Mouse (Mus musculus) CH12.LX (cell line): ENCODE measurements around the gene Btbd9. TPM values are rescaled to one million over a fixed set of nuclear protein-coding genes. Genes with fewer than 3 reads are reported as not detected.
A peak's percentile ranks its signal among the peaks of the same experiment; 100 is the strongest.

Experiments
- DNase-seq: peaks from one replicate; pipeline ENCODE4 v3.0.0-alpha.2; 2013; ENCODE audit errors: extremely low read depth
- H3K27ac ChIP-seq: 2 replicates; pipeline ENCODE4 v1.5.1; 2012; ENCODE audit warnings: low read depth, mild to moderate bottlenecking, control low read depth, moderate library complexity; ENCODE audit not compliant: insufficient read depth
- H3K27me3 ChIP-seq: replicated peaks from 2 replicates; pipeline ENCODE3; 2012; ENCODE audit warnings: inconsistent platforms
- H3K36me3 ChIP-seq, 2 experiments: replicated peaks in 1 of 2; 2 replicates each; pipeline versions ENCODE3 to v1.6.1; 2012; ENCODE audit warnings: inconsistent platforms in 1 of 2, low read length in 1 of 2, mild to moderate bottlenecking in 1 of 2, mixed read lengths in 1 of 2, moderate library complexity in 1 of 2; ENCODE audit not compliant: control insufficient read depth in 1 of 2, insufficient read depth in 1 of 2
- H3K4me1 ChIP-seq, 2 experiments: 2 replicates each; pipeline ENCODE4 v1.6.1; 2012; ENCODE audit warnings: inconsistent platforms in 1 of 2, moderate library complexity in 1 of 2; ENCODE audit not compliant: insufficient read depth in 2 of 2, control insufficient read depth in 1 of 2
- H3K4me2 ChIP-seq: 2 replicates; pipeline ENCODE4 v1.6.1; 2012; ENCODE audit warnings: low read depth, mild to moderate bottlenecking, control low read depth; ENCODE audit not compliant: poor library complexity, insufficient read depth, severe bottlenecking
- H3K4me3 ChIP-seq, 3 experiments: fragments of 150-350 bp in 1 of 3; sonication (generic) in 1 of 3; replicated peaks in 1 of 3; 2 replicates each; pipeline versions ENCODE3 to v1.5.1; 2011 to 2012; ENCODE audit warnings: low read depth in 2 of 3, low read length in 2 of 3, mild to moderate bottlenecking in 2 of 3, moderate library complexity in 2 of 3, control low read depth in 1 of 3, improper control_type of control experiment in 1 of 3, inconsistent platforms in 1 of 3, mixed read lengths in 1 of 3; ENCODE audit not compliant: poor library complexity in 1 of 3
- H3K79me2 ChIP-seq: replicated peaks from 2 replicates; pipeline ENCODE4 v1.6.1; 2012; ENCODE audit warnings: mild to moderate bottlenecking, moderate library complexity; ENCODE audit not compliant: control insufficient read depth, poor library complexity, insufficient read depth, severe bottlenecking; ENCODE audit errors: extremely low read depth
- H3K9ac ChIP-seq: 2 replicates; pipeline ENCODE4 v1.6.1; 2012; ENCODE audit warnings: low read depth, mild to moderate bottlenecking, control low read depth, moderate library complexity; ENCODE audit not compliant: insufficient read depth
- H3K9me3 ChIP-seq: replicated peaks from 2 replicates; pipeline ENCODE3; 2012; ENCODE audit warnings: low read length, inconsistent platforms, mixed read lengths
- CHD2 ChIP-seq: IDR thresholded peaks from 2 replicates; pipeline ENCODE4 v1.6.1; 2011; ENCODE audit warnings: low read length, improper control_type of control experiment
- CTCF ChIP-seq, 2 experiments: IDR thresholded peaks in 1 of 2; conservative IDR thresholded peaks in 1 of 2; 2 replicates each; pipeline ENCODE4 v1.5.1; 2011 to 2012; ENCODE audit warnings: low read depth in 2 of 2, low read length in 2 of 2, improper control_type of control experiment in 1 of 2, inconsistent platforms in 1 of 2, mild to moderate bottlenecking in 1 of 2, moderate library complexity in 1 of 2
- ETS1 ChIP-seq: conservative IDR thresholded peaks from 2 replicates; pipeline ENCODE4 v1.6.1; 2012; ENCODE audit warnings: low read depth, mild to moderate bottlenecking, inconsistent platforms, low read length, improper control_type of control experiment, moderate library complexity
- JUN ChIP-seq: IDR thresholded peaks from 2 replicates; pipeline ENCODE4 v1.6.1; 2011; ENCODE audit warnings: low read depth, mild to moderate bottlenecking, low read length, improper control_type of control experiment, moderate library complexity; ENCODE audit not compliant: insufficient read depth
- MYC ChIP-seq: IDR thresholded peaks from 2 replicates; pipeline ENCODE4 v1.6.1; 2011; ENCODE audit warnings: low read depth, mild to moderate bottlenecking, improper control_type of control experiment, low read length
- RAD21 ChIP-seq: IDR thresholded peaks from 2 replicates; pipeline ENCODE4 v1.6.1; 2011; ENCODE audit warnings: low read depth, mild to moderate bottlenecking, low read length, improper control_type of control experiment, moderate library complexity
- SIN3A ChIP-seq: IDR thresholded peaks from 2 replicates; pipeline ENCODE4 v1.6.1; 2012; ENCODE audit warnings: low read length, improper control_type of control experiment, inconsistent platforms
- SMC3 ChIP-seq: IDR thresholded peaks from 2 replicates; pipeline ENCODE4 v1.6.1; 2011; ENCODE audit warnings: low read depth, low read length, improper control_type of control experiment
- UBTF ChIP-seq: IDR thresholded peaks from 2 replicates; pipeline ENCODE4 v1.6.1; 2012; ENCODE audit warnings: low read depth, mild to moderate bottlenecking, inconsistent platforms, low read length, improper control_type of control experiment, moderate library complexity
- USF1 ChIP-seq: IDR thresholded peaks from 2 replicates; pipeline ENCODE4 v1.6.1; 2014; ENCODE audit warnings: low read depth, mild to moderate bottlenecking, inconsistent platforms, low read length, improper control_type of control experiment
- dilution Hi-C: fragments of 300-500 bp; cut with MboI; formaldehyde crosslinking; loops from 2 replicates; pipeline ENCODE4 v1.14.3; 2020; ENCODE audit warnings: low sequenced_read_pairs; ENCODE audit not compliant: extremely low pct_unique_long_range_greater_than_20kb, extremely low pct_ligation_motif_present
- in situ Hi-C: fragments of 300-500 bp; cut with MboI; formaldehyde crosslinking; loops from 3 replicates; pipeline ENCODE4 v1.14.3; 2019; ENCODE audit warnings: low sequenced_read_pairs, low pct_ligation_motif_present, low pct_unique_long_range_greater_than_20kb, mixed read lengths
- polyA plus RNA-seq: library from polyadenylated mRNA; unstranded; fragments of >175 nt; gene quantifications from 2 replicates; pipeline ENCODE4 v1.2.1, GENCODE M21; 2012; ENCODE audit warnings: low read depth; ENCODE audit not compliant: insufficient read length
- total RNA-seq, 2 experiments: library from RNA; depleted of rRNA; stranded (reverse); fragments of 300-350 nt in 1 of 2; fragments of >200 nt in 1 of 2; gene quantifications; 2 replicates each; pipeline ENCODE4 v1.2.3; 2012 to 2014

The Btbd9 gene
- total and polyA plus RNA-seq, 3 experiments: 19.3 to 25.4 (median 20.0) TPM

- no peaks in the 10 kb centered on the region for H3K79me2 ChIP-seq
- H3K36me3 ChIP-seq: peaks cover 0 to 9% of the 10 kb centered on the region in 2 experiments
- no peaks in the 10 kb centered on the region for H3K4me1 ChIP-seq
- no peak overlapping the region for H3K27ac ChIP-seq
- dilution Hi-C loops (no loop called here), in situ Hi-C loops (no loop called here)
- H3K27me3 ChIP-seq: no peaks in the 10 kb centered on the region
- peak in 1 of 2 experiments; percentile 34; a peak in 2 of 4 replicates for TF ChIP-seq CTCF (conservative IDR thresholded peaks at IDR 0.05 in 1 of 2, IDR thresholded peaks at IDR 0.05 in 1 of 2; ENCODE audit: low read depth in 2 of 2, low read length in 2 of 2)
- no peak for TF ChIP-seq MYC
- no peak for TF ChIP-seq UBTF
- TF ChIP-seq USF1: no peak
- TF ChIP-seq SMC3: peak; percentile 18; the same call in 1 of the 2 replicates
- no peak for TF ChIP-seq CHD2
- H3K9ac ChIP-seq: no peak overlapping the region
- H3K4me3 ChIP-seq: no peak overlapping the region
- H3K4me2 ChIP-seq: no peak overlapping the region
- DNase-seq: no peak
- no peaks in the 10 kb centered on the region for H3K9me3 ChIP-seq
These were observed 170.3 kb downstream of the Btbd9 start for GRCm38 (mm10) chr17:30406002-30406401.

GRCm38 (mm10) chr17:30402871-30403270 lies 173.4 kb downstream of the Btbd9 start:
- in situ Hi-C loops (no loop called here), dilution Hi-C loops (no loop called here)
- H3K79me2 ChIP-seq: no peaks in the 10 kb centered on the region
- peaks cover 0 to 4% of the 10 kb centered on the region in 2 experiments for H3K36me3 ChIP-seq
- H3K4me1 ChIP-seq: no peaks in the 10 kb centered on the region
- DNase-seq: no peak
- H3K27ac ChIP-seq: no peak overlapping the region
- TF ChIP-seq USF1: no peak
- no peak for TF ChIP-seq ETS1
- TF ChIP-seq RAD21: peak; percentile 32
- peak; percentile 40 for TF ChIP-seq SMC3
- TF ChIP-seq SIN3A: no peak
- peak in 1 of 2 experiments; percentile 39; a peak in 2 of 4 replicates for TF ChIP-seq CTCF (conservative IDR thresholded peaks at IDR 0.05 in 1 of 2, IDR thresholded peaks at IDR 0.05 in 1 of 2; ENCODE audit: low read depth in 2 of 2, low read length in 2 of 2)
- no peak overlapping the region for H3K4me2 ChIP-seq
- no peaks in the 10 kb centered on the region for H3K27me3 ChIP-seq
- no peak overlapping the region for H3K9ac ChIP-seq
- no peak overlapping the region for H3K4me3 ChIP-seq
- H3K9me3 ChIP-seq: no peaks in the 10 kb centered on the region

- Histone ChIP-seq H3K4me2 (no peak overlapping the region), H3K27me3 (no peaks in the 10 kb centered on the region), H3K9me3 (no peaks in the 10 kb centered on the region), H3K36me3 (peaks cover 0 to 6% of the 10 kb centered on the region in 2 experiments), H3K79me2 (no peaks in the 10 kb centered on the region), H3K27ac (no peak overlapping the region), H3K4me1 (no peaks in the 10 kb centered on the region), H3K9ac (no peak overlapping the region), H3K4me3 (no peak overlapping the region)
- DNase-seq: no peak
- dilution Hi-C loops (no loop called here), in situ Hi-C loops (no loop called here)
- TF ChIP-seq JUN: no peak
- no peak for TF ChIP-seq MYC
These were observed 181.0 kb downstream of the Btbd9 start for GRCm38 (mm10) chr17:30395261-30395660.
